Mouse (Mus musculus) myocyte (in vitro differentiated cells): Measurements from ENCODE around the gene Olfr564. TPM values are rescaled to one million over a fixed set of nuclear protein-coding genes. Genes with fewer than 3 reads are reported as not detected.

Experiments used
- H3K27me3 ChIP-seq: one replicate; pipeline ENCODE4 v1.6.1; 2011; ENCODE audit not compliant: control insufficient read depth, insufficient read depth, insufficient read length
- H3K36me3 ChIP-seq: one replicate; pipeline ENCODE4 v1.6.1; 2011; ENCODE audit not compliant: control insufficient read depth, insufficient read depth
- H3K4me2 ChIP-seq: one replicate; pipeline ENCODE4 v1.6.1; 2011; ENCODE audit warnings: low read depth, control low read depth
- H3K4me3 ChIP-seq: one replicate; pipeline ENCODE4 v1.5.1; 2011; ENCODE audit warnings: mild to moderate bottlenecking, control low read depth, moderate library complexity
- H3K79me2 ChIP-seq: one replicate; pipeline ENCODE4 v1.6.1; 2011; ENCODE audit not compliant: control insufficient read depth, insufficient read depth
- H3ac ChIP-seq: one replicate; pipeline ENCODE4 v1.6.1; 2011; ENCODE audit not compliant: control insufficient read depth, insufficient read length
- CEBPB ChIP-seq: IDR thresholded peaks from 2 replicates; pipeline ENCODE4 v1.6.1; 2011; ENCODE audit warnings: mild to moderate bottlenecking, moderate library complexity; ENCODE audit not compliant: poor library complexity, insufficient read depth, severe bottlenecking
- E2F4 ChIP-seq: IDR thresholded peaks from one replicate; pipeline ENCODE4 v1.6.1; 2011; ENCODE audit warnings: mild to moderate bottlenecking, control low read depth, moderate library complexity; ENCODE audit not compliant: insufficient read depth
- MAX ChIP-seq: IDR thresholded peaks from one replicate; pipeline ENCODE4 v1.6.1; 2011; ENCODE audit warnings: low read depth, mild to moderate bottlenecking, control low read depth
- MYOD1 ChIP-seq, 3 experiments: IDR thresholded peaks; one replicate each; pipeline ENCODE4 v1.6.1; 2011; ENCODE audit warnings: control low read depth in 2 of 3, low read depth in 2 of 3, mild to moderate bottlenecking in 2 of 3, moderate library complexity in 1 of 3; ENCODE audit not compliant: insufficient read length in 2 of 3, control insufficient read depth in 1 of 3
- MYOG ChIP-seq, 3 experiments: IDR thresholded peaks; one replicate each; pipeline ENCODE4 v1.6.1; 2011; ENCODE audit warnings: control low read depth in 2 of 3, low read depth in 2 of 3, mild to moderate bottlenecking in 2 of 3; ENCODE audit not compliant: insufficient read length in 2 of 3, control insufficient read depth in 1 of 3, insufficient read depth in 1 of 3
- POLR2A ChIP-seq: IDR thresholded peaks from one replicate; pipeline ENCODE4 v1.6.1; 2011; ENCODE audit warnings: low read depth, mild to moderate bottlenecking, control low read depth, moderate library complexity; ENCODE audit not compliant: insufficient read length
- POLR2AphosphoS2 ChIP-seq: IDR thresholded peaks from one replicate; pipeline ENCODE4 v1.6.1; 2011; ENCODE audit warnings: low read depth, control low read depth; ENCODE audit not compliant: insufficient read length
- REST ChIP-seq: IDR thresholded peaks from one replicate; pipeline ENCODE4 v1.6.1; 2011; ENCODE audit warnings: mild to moderate bottlenecking, control low read depth, moderate library complexity; ENCODE audit not compliant: insufficient read depth, insufficient read length
- SRF ChIP-seq: IDR thresholded peaks from one replicate; pipeline ENCODE4 v1.6.1; 2011; ENCODE audit warnings: low read depth; ENCODE audit not compliant: control insufficient read depth, insufficient read length
- TCF12 ChIP-seq: IDR thresholded peaks from one replicate; pipeline ENCODE4 v1.6.1; 2011; ENCODE audit warnings: mild to moderate bottlenecking, control low read depth; ENCODE audit not compliant: poor library complexity, insufficient read depth, severe bottlenecking
- TCF3 ChIP-seq: IDR thresholded peaks from one replicate; pipeline ENCODE4 v1.6.1; 2011; ENCODE audit warnings: low read depth, control low read depth; ENCODE audit not compliant: insufficient read length
- USF1 ChIP-seq: IDR thresholded peaks from one replicate; pipeline ENCODE4 v1.6.1; 2011; ENCODE audit warnings: low read depth, mild to moderate bottlenecking, control low read depth, moderate library complexity
- polyA plus RNA-seq: library from polyadenylated mRNA; unstranded; fragments of >200 nt; fragmentation: generic; extraction: Trizol; gene quantifications from one replicate; pipeline ENCODE4 v1.2.1, GENCODE M21; 2012; ENCODE audit warnings: missing spikeins

The Olfr564 gene
- not detected for polyA plus RNA-seq

DNA sequence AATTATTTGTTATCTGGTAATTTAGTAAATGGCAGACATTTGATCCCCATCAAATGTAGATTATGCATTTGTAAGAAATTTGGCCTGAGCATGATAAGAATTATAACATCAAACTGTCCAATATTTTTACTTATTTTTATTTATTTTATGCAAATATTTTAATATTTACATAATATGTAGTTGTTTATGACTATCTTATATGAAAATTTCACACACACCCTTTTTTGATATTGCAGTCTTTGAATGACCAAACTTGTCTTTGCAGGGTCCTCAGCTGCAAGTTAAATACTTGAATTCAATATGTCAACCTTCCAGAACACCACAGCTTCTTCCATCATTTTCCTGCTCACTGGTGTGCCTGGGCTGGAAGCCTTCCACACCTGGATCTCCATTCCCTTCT is at the start of gene Olfr564:
Gene Olfr564, plus strand, starts transcription at position 301 of the 400 bp plus-strand sequence.
- H3K4me2 ChIP-seq = no peak within 1 kb of the TSS
- TF ChIP-seq E2F4 (no peak), POLR2A (no peak), CEBPB (no peak), SRF (no peak), USF1 (no peak), POLR2AphosphoS2 (no peak), TCF3 (no peak), MYOG (IDR thresholded peaks at IDR 0.05; ENCODE audit: control insufficient read depth in 1 of 3, insufficient read depth in 1 of 3, insufficient read length in 2 of 3, low read depth in 2 of 3) (no peak), REST (no peak), MYOD1 (IDR thresholded peaks at IDR 0.05; ENCODE audit: control insufficient read depth in 1 of 3, insufficient read length in 2 of 3, low read depth in 2 of 3) (no peak), TCF12 (no peak), MAX (no peak)
- no peak within 1 kb of the TSS for H3K4me3 ChIP-seq
- H3K36me3 ChIP-seq = no peaks in the 10 kb centered on the region
- H3K79me2 ChIP-seq = no peaks in the 10 kb centered on the region
- no peaks in the 10 kb centered on the region for H3K27me3 ChIP-seq
- H3ac ChIP-seq = no peak within 1 kb of the TSS

DNA sequence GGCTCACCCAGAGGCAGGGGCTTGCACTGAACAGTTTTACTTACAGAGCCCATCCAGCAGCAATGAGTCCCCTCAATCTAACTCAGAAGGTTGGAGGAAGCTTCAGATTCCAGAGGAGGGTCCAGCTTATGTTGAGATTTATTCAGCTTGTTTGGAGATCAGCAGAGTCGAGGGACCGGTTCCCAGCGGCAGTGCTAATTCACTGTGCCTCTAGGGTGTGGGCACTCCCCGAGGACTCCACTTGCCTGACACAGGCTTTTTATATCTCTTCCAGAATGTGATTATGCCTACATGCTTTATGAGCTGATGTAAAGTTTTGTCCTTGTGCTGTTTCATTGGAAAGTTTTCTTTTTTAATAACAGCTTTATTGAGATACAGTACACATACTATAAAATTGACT is 44.0 kb upstream of the Olfr564 start, which contains the start of the genes Olfr560 and Olfr78:
Gene Olfr560, minus strand, starts transcription at position 101 of the 400 bp plus-strand sequence.
Gene Olfr78, minus strand, starts transcription at position 206 of the 400 bp plus-strand sequence.
- Histone ChIP-seq H3K36me3 (no peaks in the 10 kb centered on the region), H3K79me2 (no peaks in the 10 kb centered on the region), H3K4me2 (no peak within 1 kb of the TSS), H3K27me3 (no peaks in the 10 kb centered on the region), H3ac (no peak within 1 kb of the TSS), H3K4me3 (no peak within 1 kb of the TSS)
- TF ChIP-seq TCF3 (no peak), CEBPB (no peak), POLR2A (no peak), E2F4 (no peak)

DNA sequence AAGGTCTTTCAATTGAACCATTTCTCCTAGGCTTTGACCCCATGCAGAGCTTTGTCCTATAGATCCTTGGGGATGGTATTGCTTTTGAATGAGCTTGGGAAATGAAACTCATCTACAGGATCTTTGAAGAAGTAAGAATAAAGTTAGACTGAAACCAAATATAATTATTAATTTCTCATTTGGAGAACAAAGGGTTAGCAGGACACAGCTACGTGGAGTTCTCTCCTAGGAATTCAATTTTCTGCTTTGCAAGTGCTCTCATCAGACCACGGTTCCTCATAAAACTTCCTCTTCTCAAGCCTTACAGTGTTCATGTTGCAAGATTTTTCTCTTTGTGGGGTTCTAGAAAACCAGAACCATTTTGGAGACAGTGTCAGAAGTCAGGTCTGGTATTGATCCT is 32.4 kb upstream of the Olfr564 start, which contains the start of gene Olfr561:
Gene Olfr561, plus strand, starts transcription at position 301 of the 400 bp plus-strand sequence.
- TF ChIP-seq MAX = no peak
- TF ChIP-seq MYOG (IDR thresholded peaks at IDR 0.05; ENCODE audit: control insufficient read depth in 1 of 3, insufficient read depth in 1 of 3, insufficient read length in 2 of 3, low read depth in 2 of 3) = no peak
- no peak for TF ChIP-seq REST
- TF ChIP-seq POLR2AphosphoS2 = no peak
- TF ChIP-seq TCF12 = no peak
- no peak for TF ChIP-seq E2F4
- TF ChIP-seq MYOD1 (IDR thresholded peaks at IDR 0.05; ENCODE audit: control insufficient read depth in 1 of 3, insufficient read length in 2 of 3, low read depth in 2 of 3) = no peak
- no peak for TF ChIP-seq SRF
- no peak for TF ChIP-seq TCF3
- TF ChIP-seq CEBPB = no peak
- no peak for TF ChIP-seq POLR2A
- no peak for TF ChIP-seq USF1
- Histone ChIP-seq H3K79me2 (no peaks in the 10 kb centered on the region), H3K4me2 (no peak within 1 kb of the TSS), H3ac (no peak within 1 kb of the TSS), H3K27me3 (no peaks in the 10 kb centered on the region), H3K4me3 (no peak within 1 kb of the TSS), H3K36me3 (no peaks in the 10 kb centered on the region)

Other genes with a start within 250 kb of the Olfr564 start
- gene Trim21, start 238.0 kb upstream of the Olfr564 start, polyA plus RNA-seq = 0.43 TPM
- gene Olfr550, start 232.0 kb upstream of the Olfr564 start, polyA plus RNA-seq = not detected
- not detected for gene Olfr551, start 211.6 kb upstream of the Olfr564 start, polyA plus RNA-seq
- not detected for gene Olfr552, start 205.7 kb upstream of the Olfr564 start, polyA plus RNA-seq
- gene Olfr553, start 185.3 kb upstream of the Olfr564 start, polyA plus RNA-seq = not detected
- gene Olfr554, start 165.0 kb upstream of the Olfr564 start, polyA plus RNA-seq = not detected
- not detected for gene Olfr555, start 144.7 kb upstream of the Olfr564 start, polyA plus RNA-seq
- gene Olfr556, start 138.6 kb upstream of the Olfr564 start, polyA plus RNA-seq = not detected
- gene Trim68, start 116.2 kb upstream of the Olfr564 start, polyA plus RNA-seq = 3.2 TPM
- gene Olfr557, start 107.6 kb upstream of the Olfr564 start, polyA plus RNA-seq = not detected
- gene Olfr558, start 101.3 kb upstream of the Olfr564 start, polyA plus RNA-seq = not detected
- not detected for gene Olfr33, start 84.4 kb upstream of the Olfr564 start, polyA plus RNA-seq
- not detected for gene Olfr559, start 76.0 kb upstream of the Olfr564 start, polyA plus RNA-seq
- not detected for gene Olfr560, start 44.1 kb upstream of the Olfr564 start, polyA plus RNA-seq
- gene Olfr78, start 44.0 kb upstream of the Olfr564 start, polyA plus RNA-seq = not detected
- gene Olfr561, start 32.3 kb upstream of the Olfr564 start, polyA plus RNA-seq = not detected
- gene Olfr566, start 55.3 kb downstream of the Olfr564 start, polyA plus RNA-seq = not detected
- gene Olfr568, start 73.6 kb downstream of the Olfr564 start, polyA plus RNA-seq = not detected
- gene Olfr569, start 87.4 kb downstream of the Olfr564 start, polyA plus RNA-seq = not detected
- gene Olfr570, start 91.1 kb downstream of the Olfr564 start, polyA plus RNA-seq = not detected
- gene Olfr571, start 114.1 kb downstream of the Olfr564 start, polyA plus RNA-seq = not detected
- not detected for gene Olfr572, start 120.9 kb downstream of the Olfr564 start, polyA plus RNA-seq
- gene Olfr573-ps1, start 139.1 kb downstream of the Olfr564 start, polyA plus RNA-seq = not detected
- not detected for gene Olfr574, start 145.0 kb downstream of the Olfr564 start, polyA plus RNA-seq
- gene Olfr575, start 155.3 kb downstream of the Olfr564 start, polyA plus RNA-seq = not detected
- not detected for gene Olfr576, start 159.2 kb downstream of the Olfr564 start, polyA plus RNA-seq
- not detected for gene Olfr577, start 172.5 kb downstream of the Olfr564 start, polyA plus RNA-seq
- not detected for gene Olfr578, start 185.8 kb downstream of the Olfr564 start, polyA plus RNA-seq
- gene Olfr582, start 234.5 kb downstream of the Olfr564 start, polyA plus RNA-seq = not detected
- not detected for gene Olfr583, start 247.8 kb downstream of the Olfr564 start, polyA plus RNA-seq